Mouse (Mus musculus) thymus, adult 18-20 months (tissue): ENCODE results near the gene Col1a1.

ENCODE experiments used
- DNase-seq, 2 experiments: peaks; one replicate each; pipeline ENCODE4 v3.0.0; 2022; ENCODE audit warnings: mixed read lengths in 2 of 2

The Col1a1 gene

DNA sequence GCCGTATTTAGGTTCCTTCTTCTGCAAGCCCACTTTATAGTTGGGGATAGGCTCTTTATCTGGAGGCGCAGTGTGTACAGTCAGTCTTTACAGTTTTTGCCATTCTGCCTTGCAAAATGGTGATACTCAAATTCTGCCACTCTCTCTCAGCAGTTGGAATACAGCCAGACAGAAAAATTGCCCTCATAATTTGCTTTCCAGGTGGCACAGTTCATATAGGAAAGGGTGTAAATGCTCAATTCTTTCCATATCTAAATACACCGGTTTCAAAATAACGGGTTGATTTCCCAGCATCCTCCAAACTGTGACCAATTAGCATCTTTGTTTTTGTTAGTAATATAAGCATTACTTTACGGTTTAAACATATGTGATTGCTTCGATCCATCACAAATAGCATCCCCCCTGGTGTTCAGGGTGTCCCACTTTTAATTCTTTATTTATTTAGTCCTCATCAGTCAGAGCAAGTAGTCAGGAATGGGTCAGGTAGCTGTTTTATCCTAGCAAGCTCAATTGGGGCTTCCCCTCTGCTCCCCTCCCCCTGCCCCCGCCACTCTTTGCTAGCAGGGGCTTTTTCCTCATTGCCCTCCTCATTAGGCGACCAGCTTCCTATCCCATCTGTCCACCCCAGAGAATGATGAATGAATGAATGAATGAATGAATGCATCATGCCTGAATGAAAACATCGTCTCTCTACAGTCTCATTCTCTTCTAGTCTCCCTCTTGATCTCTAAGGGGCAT, 42.3 kb downstream of the Col1a1 start:
- no peak for DNase-seq

DNA sequence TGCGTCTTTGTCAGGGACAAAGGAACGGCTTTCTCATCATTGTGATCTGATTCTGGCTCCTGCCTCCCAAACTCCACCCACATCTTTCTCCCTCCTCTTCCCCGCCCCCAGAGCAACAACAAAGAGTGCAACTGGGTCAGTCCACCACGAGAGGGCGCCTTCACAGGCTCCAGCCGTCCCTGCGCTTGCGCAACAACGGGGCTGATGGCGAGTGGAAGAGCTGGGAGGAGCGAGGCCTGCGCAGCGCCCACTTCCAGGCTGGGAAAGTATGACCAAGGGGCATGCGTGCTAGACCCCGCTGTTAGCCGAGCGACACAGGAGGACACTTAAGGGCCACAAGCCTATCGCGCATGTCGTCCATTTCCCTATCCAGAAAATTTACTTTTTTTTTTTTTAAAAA, 42.9 kb downstream of the Col1a1 start:
- DNase-seq: peak; percentile 90

DNA sequence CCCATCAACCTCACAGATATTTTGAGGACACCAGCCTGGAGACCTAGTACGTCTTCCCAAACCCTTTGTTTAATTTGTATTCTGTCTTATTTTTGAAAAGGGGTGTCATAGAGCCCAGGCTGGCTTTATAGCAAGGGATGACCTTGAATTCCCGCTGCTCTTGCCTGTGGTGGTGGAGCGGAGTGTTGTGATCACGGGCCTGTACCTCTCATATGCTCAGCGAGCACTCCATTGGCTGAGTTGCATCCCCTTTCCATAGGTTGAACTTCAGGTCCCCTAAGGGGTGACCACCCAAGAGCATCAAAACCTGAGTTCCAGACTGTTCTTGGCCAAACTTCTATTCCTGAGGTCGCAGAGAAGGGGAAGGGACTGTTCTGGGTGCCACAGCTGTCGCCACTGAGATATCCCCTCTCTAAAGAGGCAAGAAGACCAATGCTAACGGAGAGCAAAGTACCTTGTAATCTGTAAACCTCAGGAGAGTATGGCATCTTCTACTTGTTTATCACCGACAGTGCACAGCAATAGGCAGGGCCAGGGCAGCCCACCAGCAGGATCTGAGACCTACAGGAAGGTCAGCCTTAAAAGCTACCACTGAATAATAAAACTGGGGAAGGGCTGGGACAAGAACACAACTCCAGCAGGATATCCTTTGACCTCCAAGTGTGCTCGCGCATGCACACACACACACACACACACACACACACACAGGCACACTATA, 43.6 kb downstream of the Col1a1 start:
- DNase-seq: no peak

GRCm38 (mm10) chr11:94985140-94985539, 49.1 kb downstream of the Col1a1 start:
- DNase-seq: no peak

GRCm38 (mm10) chr11:94985822-94986221, 49.8 kb downstream of the Col1a1 start:
- DNase-seq: no peak

- no peak for DNase-seq
These were observed 50.4 kb downstream of the Col1a1 start for GRCm38 (mm10) chr11:94986435-94986834.

DNA sequence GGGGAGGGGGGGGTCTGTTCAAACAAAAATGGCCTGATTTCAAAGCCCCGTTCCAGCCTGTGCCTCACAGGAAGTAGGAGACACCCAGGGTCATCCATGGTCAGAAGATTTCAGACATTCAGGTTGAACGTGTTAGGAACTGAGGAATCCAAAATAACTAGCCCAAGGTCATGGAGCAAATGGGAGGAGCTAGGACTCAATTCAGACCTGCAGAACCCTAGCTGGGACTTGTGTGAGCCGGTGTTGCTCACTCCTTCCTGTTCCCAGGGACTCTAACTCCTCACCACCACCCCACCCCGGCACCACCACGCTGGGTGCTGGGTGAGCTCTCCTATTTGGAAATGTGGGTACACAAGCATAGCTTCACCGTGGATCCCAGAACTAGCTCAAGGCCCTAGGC, 51.3 kb downstream of the Col1a1 start:
- no peak for DNase-seq

DNA sequence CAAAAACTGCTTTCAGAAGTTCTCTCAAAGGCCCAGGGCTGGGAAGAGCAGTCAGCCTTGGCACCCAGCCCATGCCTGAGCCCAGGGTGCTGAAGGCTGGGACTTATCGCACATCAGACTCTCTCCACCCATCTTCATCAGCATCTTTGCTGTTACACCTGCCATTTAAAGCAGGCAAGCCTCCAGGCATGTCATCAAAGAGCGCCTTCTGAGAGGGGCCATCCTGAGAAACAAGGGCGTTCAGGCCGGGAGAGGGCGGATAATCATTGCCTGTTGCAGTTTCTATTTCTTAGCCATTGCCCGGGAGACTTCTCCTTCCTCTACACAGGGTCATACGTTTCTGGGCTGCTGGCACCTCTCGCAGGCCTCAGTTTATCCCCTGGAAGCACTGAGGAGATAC, 51.8 kb downstream of the Col1a1 start:
- DNase-seq: no peak

DNA sequence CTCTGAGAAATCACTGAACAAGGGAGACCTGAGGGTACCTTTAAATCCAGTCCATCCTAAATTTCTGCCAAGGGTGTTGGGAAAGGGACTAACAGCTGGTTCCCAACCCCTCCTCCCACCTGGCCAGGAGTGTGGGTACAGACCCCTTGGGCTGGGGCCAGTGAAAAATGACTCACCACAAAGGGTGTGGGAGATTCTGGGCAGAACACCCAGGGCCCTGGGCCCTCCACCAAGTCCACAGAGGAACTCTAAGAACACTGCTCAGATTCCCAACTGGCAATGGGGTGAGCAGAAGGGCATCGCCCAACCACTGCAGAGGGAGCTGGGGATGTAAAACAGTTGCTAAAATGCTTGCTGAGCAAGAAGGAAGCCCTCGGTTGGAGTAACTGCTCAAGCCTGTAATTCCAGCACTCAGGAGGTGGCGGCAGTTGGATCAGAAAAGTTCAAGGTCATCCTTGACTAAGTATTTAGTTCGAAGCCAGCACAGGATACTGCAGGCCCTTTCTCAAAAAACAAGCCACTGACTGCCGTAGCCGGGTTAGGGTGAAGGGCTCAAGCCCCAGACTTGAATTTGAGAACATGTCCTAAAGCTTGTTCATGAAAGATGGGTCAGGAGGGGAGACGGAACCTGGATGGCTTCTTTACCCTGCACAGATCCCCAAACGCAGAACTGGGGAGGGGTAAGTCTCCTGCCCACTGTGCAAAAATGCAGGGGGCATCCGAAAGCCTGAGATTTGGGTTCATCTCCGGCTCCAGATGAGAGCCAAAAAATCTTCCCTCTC, 52.9 kb downstream of the Col1a1 start:
- DNase-seq: no peak

GRCm38 (mm10) chr11:94989562-94990017, 53.6 kb downstream of the Col1a1 start:
- DNase-seq: peak; percentile 65 to 78

DNA sequence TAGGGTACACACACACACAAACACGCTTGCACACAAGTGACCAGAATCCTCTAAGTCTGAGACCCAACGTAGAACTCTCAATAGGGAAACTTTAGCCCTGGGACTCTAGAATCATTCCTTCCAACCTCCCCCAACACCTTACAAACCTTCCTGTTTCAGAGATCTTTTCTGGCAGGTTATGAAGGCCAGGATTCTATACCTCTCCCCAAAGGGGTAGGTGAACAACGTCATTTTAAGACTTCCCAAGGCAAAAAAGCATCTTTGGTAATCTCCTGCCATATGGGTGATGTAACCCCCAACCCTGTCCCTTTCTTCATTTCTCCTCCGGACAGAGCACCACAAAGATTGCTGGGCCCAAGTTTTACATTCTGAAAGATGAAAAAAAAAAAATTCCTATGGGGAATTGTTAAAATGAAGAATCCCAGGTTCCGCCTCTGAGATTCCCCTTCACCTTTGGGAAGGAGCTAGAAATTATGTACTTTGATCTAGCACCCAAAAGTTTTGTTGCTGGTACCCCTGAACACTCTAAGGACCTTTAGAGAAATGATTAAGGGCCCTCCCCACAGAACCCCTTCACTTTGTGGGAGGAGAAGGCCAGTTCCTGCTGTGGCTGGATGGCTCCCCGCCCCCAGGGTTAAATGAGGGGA, 54.2 kb downstream of the Col1a1 start:
- DNase-seq: no peak

DNA sequence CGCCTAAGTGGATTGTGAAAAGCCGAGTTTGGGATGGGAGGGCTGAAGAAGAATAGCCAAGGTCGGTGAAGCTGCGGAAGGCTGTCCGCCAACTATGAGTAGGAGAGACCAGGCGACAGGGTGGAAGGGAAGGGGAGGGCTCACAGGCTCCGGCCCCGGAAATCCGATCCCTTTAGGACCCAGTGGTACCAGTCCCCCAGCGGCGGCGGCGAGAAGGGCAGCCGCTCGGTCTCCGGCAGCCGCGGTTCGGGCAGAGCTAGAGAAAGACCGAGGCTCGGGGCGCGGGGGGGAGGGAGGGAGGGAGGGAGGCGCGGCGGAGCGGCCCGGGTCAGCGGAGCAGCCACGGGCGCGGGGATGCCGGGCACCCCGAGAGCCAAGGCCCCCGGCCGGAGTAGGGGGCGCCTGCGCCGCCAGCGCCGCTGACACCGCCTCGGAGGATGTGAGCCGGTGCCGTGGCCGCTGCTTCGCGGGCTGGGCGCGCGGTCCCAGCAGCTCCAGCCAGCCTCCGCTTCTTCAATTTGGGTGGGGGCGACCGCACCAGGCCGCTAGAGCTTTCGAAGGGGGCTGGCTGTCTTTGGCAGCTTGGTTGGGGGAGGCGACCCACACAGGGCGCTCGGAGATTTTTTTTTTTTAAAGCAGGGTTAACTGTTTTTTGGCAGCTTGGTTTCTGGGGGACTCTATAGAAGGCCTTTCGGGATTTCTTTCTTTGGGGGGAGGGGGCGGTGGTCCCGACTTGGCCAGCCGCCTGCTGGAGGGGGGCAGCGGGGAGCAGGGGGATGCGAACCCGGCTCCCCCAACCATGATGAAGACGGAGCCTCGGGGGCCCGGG, 54.9 kb downstream of the Col1a1 start, which contains the start of gene Ppp1r9b:
Gene Ppp1r9b (plus strand): TSS at position 287 of the 829 bp plus-strand sequence.
- peak; percentile 85 to 86 for DNase-seq

DNA sequence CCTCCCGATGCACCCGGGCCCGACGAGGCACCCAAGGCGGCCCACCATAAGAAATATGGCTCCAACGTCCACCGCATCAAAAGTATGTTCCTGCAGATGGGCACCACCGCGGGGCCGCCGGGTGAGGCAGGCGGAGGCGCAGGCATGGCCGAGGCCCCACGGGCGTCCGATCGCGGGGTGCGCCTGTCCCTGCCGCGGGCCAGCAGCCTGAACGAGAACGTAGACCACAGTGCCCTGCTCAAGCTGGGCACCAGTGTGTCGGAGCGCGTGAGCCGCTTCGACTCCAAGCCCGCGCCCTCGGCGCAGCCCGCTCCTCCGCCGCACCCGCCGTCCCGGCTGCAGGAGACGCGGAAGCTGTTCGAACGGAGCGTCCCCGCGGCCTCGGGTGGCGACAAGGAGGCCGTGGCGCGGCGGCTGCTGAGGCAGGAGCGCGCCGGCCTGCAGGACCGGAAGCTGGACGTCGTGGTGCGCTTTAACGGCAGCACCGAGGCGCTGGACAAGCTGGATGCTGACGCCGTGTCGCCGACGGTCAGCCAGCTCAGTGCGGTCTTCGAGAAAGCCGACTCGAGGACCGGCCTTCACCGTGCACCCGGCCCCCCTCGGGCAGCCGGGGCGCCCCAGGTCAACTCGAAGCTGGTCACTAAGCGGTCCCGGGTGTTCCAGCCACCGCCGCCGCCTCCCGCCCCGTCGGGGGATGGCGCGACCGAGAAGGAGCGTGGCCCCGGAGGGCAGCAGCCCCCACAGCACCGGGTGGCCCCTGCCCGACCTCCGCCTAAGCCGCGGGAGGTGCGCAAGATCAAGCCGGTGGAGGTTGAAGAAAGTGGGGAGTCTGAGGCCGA, 55.8 kb downstream of the Col1a1 start:
- peak in 1 of 2 experiments; percentile 51 for DNase-seq

- no peak for DNase-seq
These were observed 56.4 kb downstream of the Col1a1 start for GRCm38 (mm10) chr11:94992480-94992753.

DNA sequence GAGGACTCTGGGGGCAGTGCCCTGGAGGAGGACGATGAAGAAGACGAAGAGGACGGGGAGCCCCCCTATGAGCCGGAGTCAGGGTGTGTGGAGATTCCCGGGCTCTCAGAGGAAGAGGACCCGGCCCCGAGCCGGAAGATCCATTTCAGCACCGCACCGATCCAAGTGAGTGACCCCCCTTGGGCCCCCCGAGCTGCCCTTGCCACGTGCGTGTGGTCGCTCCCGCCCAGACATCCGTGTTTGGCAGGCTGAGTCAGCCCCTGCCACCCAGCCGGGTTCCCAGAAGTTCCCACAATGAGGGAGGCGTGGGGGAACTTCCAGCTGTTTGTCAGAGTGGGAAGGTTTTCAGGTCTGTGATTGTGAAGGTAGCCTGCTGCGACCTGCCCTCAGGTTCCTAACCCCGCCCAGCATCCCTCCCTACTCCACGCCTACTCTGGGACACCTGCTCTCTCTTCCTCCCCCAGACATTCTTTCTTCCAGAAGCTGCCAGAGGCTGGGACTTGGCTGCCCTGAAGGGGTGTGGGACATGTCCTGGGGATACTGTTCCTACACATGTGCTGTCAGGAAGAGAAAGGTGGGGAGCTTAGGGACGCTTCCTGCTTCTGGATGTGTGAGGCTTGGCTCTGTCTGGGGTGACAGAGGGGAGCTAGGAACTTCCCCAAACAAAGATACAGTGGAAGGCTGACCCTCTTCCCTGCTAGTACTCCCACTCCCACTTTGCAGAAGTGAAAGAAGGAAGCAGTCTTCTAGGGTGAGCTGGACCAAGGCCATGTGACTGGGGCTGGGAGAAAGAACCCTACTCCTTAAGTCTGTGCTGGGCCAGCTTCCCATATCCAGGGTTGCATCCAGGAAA, 57.0 kb downstream of the Col1a1 start:
- DNase-seq: peak in 1 of 2 experiments; percentile 68

GRCm38 (mm10) chr11:94994208-94994814, 58.3 kb downstream of the Col1a1 start:
- no peak for DNase-seq

- DNase-seq: no peak
These were observed 59.1 kb downstream of the Col1a1 start for GRCm38 (mm10) chr11:94994947-94995772.

- DNase-seq: no peak
These were observed 60.1 kb downstream of the Col1a1 start for GRCm38 (mm10) chr11:94996101-94996500.

DNA sequence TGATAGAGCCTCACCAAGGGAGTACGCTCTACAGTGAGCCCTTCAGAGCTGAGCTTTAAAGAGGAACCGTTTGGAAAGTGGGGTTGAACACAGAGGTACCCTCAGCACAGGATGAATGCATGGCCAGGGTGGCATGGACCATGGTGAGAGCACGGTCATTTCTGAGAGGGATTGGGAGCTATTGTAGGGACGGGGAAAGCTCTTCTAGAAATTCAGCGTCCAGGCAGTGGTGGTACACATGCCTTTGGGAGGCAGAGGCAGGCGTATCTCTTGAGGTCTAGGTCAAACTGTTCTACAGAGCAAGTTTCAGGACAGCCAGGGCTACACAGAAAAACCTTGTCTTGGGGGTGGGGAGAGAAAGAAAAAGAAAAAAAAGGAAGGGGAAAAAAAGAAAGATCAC, 61.0 kb downstream of the Col1a1 start:
- DNase-seq: no peak
